Mouse (Mus musculus) liver, adult 2 months (tissue): ENCODE measurements around the gene Ndufb4. TPM values are rescaled to one million over a fixed set of nuclear protein-coding genes. Genes with fewer than 3 reads are reported as not detected.
"Not testable (repeated sequence)": the region's sequence is repeated elsewhere in the genome, so short reads cannot be mapped to it uniquely, and the experiment has no call there.

Source experiments
- DNase-seq: peaks from one replicate; pipeline ENCODE4 v3.0.0-alpha.2; 2011; ENCODE audit warnings: low read depth, low spot score; ENCODE audit errors: extremely low read depth
- H3K27ac ChIP-seq: fragments of 200-500 bp; replicated peaks from 2 replicates; pipeline ENCODE4 v1.5.1; 2012; ENCODE audit warnings: low read depth, mild to moderate bottlenecking, control low read depth, inconsistent platforms, low read length; ENCODE audit not compliant: insufficient read depth
- H3K27me3 ChIP-seq: fragments of 200-500 bp; 2 replicates; pipeline ENCODE4 v1.6.1; 2012; ENCODE audit warnings: mild to moderate bottlenecking, moderate library complexity, low read length, inconsistent platforms; ENCODE audit not compliant: control insufficient read depth, insufficient read depth
- H3K36me3 ChIP-seq: fragments of 200-500 bp; 2 replicates; pipeline ENCODE4 v1.6.1; 2012; ENCODE audit warnings: low read length, inconsistent platforms; ENCODE audit not compliant: control insufficient read depth, insufficient read depth
- H3K4me1 ChIP-seq: fragments of 200-500 bp; 2 replicates; pipeline ENCODE4 v1.6.1; 2011; ENCODE audit warnings: low read length; ENCODE audit not compliant: control insufficient read depth, insufficient read depth
- H3K4me3 ChIP-seq: fragments of 200-500 bp; 2 replicates; pipeline ENCODE4 v1.5.1; 2011; ENCODE audit warnings: low read depth, mild to moderate bottlenecking, control low read depth, low read length, moderate library complexity; ENCODE audit not compliant: insufficient read depth
- H3K79me2 ChIP-seq: fragments of 200-500 bp; 2 replicates; pipeline ENCODE4 v1.6.1; 2012; ENCODE audit warnings: inconsistent platforms, mild to moderate bottlenecking, low read length, moderate library complexity; ENCODE audit not compliant: control insufficient read depth, insufficient read depth
- H3K9ac ChIP-seq: fragments of 200-500 bp; 2 replicates; pipeline ENCODE4 v1.6.1; 2012; ENCODE audit warnings: low read depth, mild to moderate bottlenecking, control low read depth, inconsistent platforms, low read length
- CTCF ChIP-seq: fragments of 200-500 bp; IDR thresholded peaks from 2 replicates; pipeline ENCODE4 v1.5.1; 2011; ENCODE audit warnings: low read depth, low read length, control low read depth
- POLR2A ChIP-seq: fragments of 200-500 bp; IDR thresholded peaks from 2 replicates; pipeline ENCODE4 v1.6.1; 2011; ENCODE audit warnings: low read length, control low read depth; ENCODE audit not compliant: insufficient read depth; ENCODE audit errors: extremely low read depth
- WGBS: fragments of 180-500 bp; shearing (Covaris S2); methylation state at CpG from one replicate; pipeline ENCODE4 v1.1.7; 2018; 5-methylcytosine and 5-hydroxymethylcytosine counted together
- polyA plus RNA-seq: library from polyadenylated mRNA; depleted of rRNA; stranded (reverse); fragments of >200 nt; gene quantifications from 2 replicates; pipeline ENCODE4 v1.2.3, GENCODE M21; 2012; rRNA removed
- total RNA-seq: library from RNA; depleted of rRNA; stranded (reverse); fragments of >200 nt; gene quantifications from 2 replicates; pipeline ENCODE4 v1.2.3, GENCODE M21; 2014; rRNA removed

The Ndufb4 gene
- total RNA-seq: 79.9 and 93.8 TPM in 2 replicates
- polyA plus RNA-seq: 50.6 and 54.4 TPM in 2 replicates

- whole genome bisulfite sequencing: under 1% methylated on average over 58 of the region's 58 CpGs
- Histone ChIP-seq H3K79me2 (peaks cover 19% of the 10 kb centered on the region; the same call in 1 of the 2 replicates), H3K36me3 (no peaks in the 10 kb centered on the region), H3K27me3 (no peaks in the 10 kb centered on the region), H3K27ac (peak within 1 kb of the TSS; percentile 92), H3K9ac (peak within 1 kb of the TSS; percentile 95), H3K4me3 (peak within 1 kb of the TSS; percentile 98), H3K4me1 (peaks cover 9% of the 10 kb centered on the region)
- TF ChIP-seq POLR2A (0 out of 2 replicates have a peak, but pooled peaks have one; percentile 44), CTCF (no peak)
- DNase-seq: peak; percentile 92
These were observed at the start of gene Ndufb4 for GRCm38 (mm10) chr16:37653731-37654657. Ndufb4 (minus strand) TSS chr16:37654453.

GRCm38 (mm10) chr16:37703884-37704283, 49.6 kb upstream of the Ndufb4 start:
- Histone ChIP-seq H3K4me1 (no peaks in the 10 kb centered on the region), H3K79me2 (no peaks in the 10 kb centered on the region), H3K27ac (no peak overlapping the region), H3K36me3 (no peaks in the 10 kb centered on the region), H3K9ac (no peak overlapping the region), H3K27me3 (no peaks in the 10 kb centered on the region), H3K4me3 (no peak overlapping the region)
- WGBS: 86% methylated on average over 5 of the region's 5 CpGs
- DNase-seq: no peak
- TF ChIP-seq CTCF (no peak), POLR2A (no peak)

- not testable (repeated sequence) for H3K36me3 ChIP-seq, H3K4me3 ChIP-seq, H3K27me3 ChIP-seq, DNase-seq, H3K4me1 ChIP-seq, H3K9ac ChIP-seq, H3K27ac ChIP-seq, H3K79me2 ChIP-seq
These were observed 45.8 kb upstream of the Ndufb4 start for GRCm38 (mm10) chr16:37700071-37700470.

GRCm38 (mm10) chr16:37698767-37699166, 44.5 kb upstream of the Ndufb4 start:
- WGBS: 95% methylated on average over 6 of the region's 6 CpGs
- no peak overlapping the region for H3K4me3 ChIP-seq
- no peak for TF ChIP-seq POLR2A
- peak; percentile 34; the same call in 1 of the 2 replicates for TF ChIP-seq CTCF

GRCm38 (mm10) chr16:37697271-37697670, 43.0 kb upstream of the Ndufb4 start:
- 86% methylated on average over 5 of the region's 5 CpGs for WGBS
- no peak for TF ChIP-seq POLR2A
- TF ChIP-seq CTCF: no peak
- no peak overlapping the region for H3K27ac ChIP-seq

More at GRCm38 (mm10) chr16:37698767-37699166, 44.5 kb upstream of the Ndufb4 start:
- H3K9ac ChIP-seq: no peak overlapping the region
- no peaks in the 10 kb centered on the region for H3K27me3 ChIP-seq
- no peak overlapping the region for H3K27ac ChIP-seq
- no peaks in the 10 kb centered on the region for H3K4me1 ChIP-seq
- no peaks in the 10 kb centered on the region for H3K79me2 ChIP-seq
- no peak for DNase-seq
- no peaks in the 10 kb centered on the region for H3K36me3 ChIP-seq

More at GRCm38 (mm10) chr16:37697271-37697670, 43.0 kb upstream of the Ndufb4 start:
- H3K36me3 ChIP-seq: no peaks in the 10 kb centered on the region
- no peak overlapping the region for H3K4me3 ChIP-seq
- no peaks in the 10 kb centered on the region for H3K79me2 ChIP-seq
- H3K4me1 ChIP-seq: no peaks in the 10 kb centered on the region
- no peak overlapping the region for H3K9ac ChIP-seq
- no peaks in the 10 kb centered on the region for H3K27me3 ChIP-seq
- no peak for DNase-seq
